Mouse (Mus musculus) megakaryocyte, embryonic 14.5 days (primary cell): Measurements from ENCODE around the gene B3galt5. TPM values are rescaled to one million over a fixed set of nuclear protein-coding genes. Genes with fewer than 3 reads are reported as not detected.

ENCODE experiments used
- H3K27me3 ChIP-seq: replicated peaks from 2 replicates; pipeline ENCODE3; 2012; ENCODE audit warnings: inconsistent platforms
- H3K36me3 ChIP-seq: replicated peaks from 2 replicates; pipeline ENCODE3; 2012; ENCODE audit warnings: low read length, inconsistent platforms, mixed read lengths
- H3K4me1 ChIP-seq: 2 replicates; pipeline ENCODE4 v1.6.1; 2012; ENCODE audit warnings: inconsistent platforms
- H3K4me3 ChIP-seq: replicated peaks from 2 replicates; pipeline ENCODE3; 2012; ENCODE audit warnings: moderate library complexity, mild to moderate bottlenecking, inconsistent platforms
- H3K9me3 ChIP-seq: 2 replicates; pipeline ENCODE4 v1.6.1; 2012; ENCODE audit warnings: inconsistent platforms
- FLI1 ChIP-seq: IDR thresholded peaks from 2 replicates; pipeline ENCODE4 v1.6.1; 2012; ENCODE audit warnings: low read length, inconsistent platforms, mixed read lengths
- GATA1 ChIP-seq: IDR thresholded peaks from 3 replicates; pipeline ENCODE4 v1.6.1; 2012; ENCODE audit warnings: mixed read lengths, low read length, inconsistent platforms, borderline replicate concordance
- polyA plus RNA-seq: library from polyadenylated mRNA; stranded (reverse); fragments of >175 nt; gene quantifications from 2 replicates; pipeline ENCODE4 v1.2.3, GENCODE M21; 2012; ENCODE audit warnings: low replicate concordance; ENCODE audit not compliant: insufficient read depth

B3galt5 gene
- polyA plus RNA-seq, 1 experiment = not detected

DNA sequence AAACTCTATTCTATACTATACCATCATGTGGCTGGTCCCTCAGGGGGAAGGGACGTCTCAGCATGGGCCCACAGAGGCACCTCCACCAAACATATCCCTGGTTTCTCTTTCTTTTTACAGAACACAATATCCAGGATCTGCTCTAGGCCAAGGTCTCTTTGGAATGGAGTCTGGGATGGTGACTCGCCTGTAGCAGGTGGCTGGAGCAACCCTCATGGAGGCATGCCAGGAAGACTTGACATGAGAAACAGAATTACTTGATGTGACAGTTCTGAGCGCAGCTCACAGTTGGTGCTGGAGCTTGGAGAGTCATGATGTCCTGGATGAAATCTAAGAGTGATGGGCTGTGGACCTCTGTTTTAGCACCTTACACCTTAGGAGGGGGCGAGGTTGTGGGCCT, 104.0 kb downstream of the B3galt5 start:
- Histone ChIP-seq H3K4me1 (peaks cover 4% of the 10 kb centered on the region; the same call in 1 of the 2 replicates), H3K27me3 (peaks cover 17% of the 10 kb centered on the region), H3K4me3 (no peak overlapping the region), H3K36me3 (no peaks in the 10 kb centered on the region), H3K9me3 (0 out of 2 replicates have a peak, but pooled peaks cover 4% of the 10 kb centered on the region)
- TF ChIP-seq GATA1 = no peak
- no peak for TF ChIP-seq FLI1

DNA sequence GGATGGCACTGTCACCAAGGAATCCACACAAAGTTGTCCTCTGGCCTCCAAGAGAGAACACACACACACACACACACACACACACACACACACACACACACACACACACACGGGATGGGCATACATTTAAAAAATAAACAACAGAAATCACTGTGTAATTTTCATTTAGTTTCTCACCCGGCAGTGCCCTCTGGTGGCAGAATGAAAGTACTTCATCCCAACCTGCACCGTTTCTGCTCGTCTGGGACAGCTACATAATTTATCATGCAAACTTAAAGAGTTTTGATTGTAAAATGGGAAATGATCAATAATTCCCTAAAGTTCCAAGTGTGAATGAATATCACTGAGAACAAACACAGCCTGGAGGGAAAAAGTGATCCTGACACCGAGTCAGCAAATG, 105.7 kb downstream of the B3galt5 start:
- H3K9me3 ChIP-seq = 0 out of 2 replicates have a peak, but pooled peaks cover 4% of the 10 kb centered on the region
- H3K27me3 ChIP-seq = peaks cover 14% of the 10 kb centered on the region
- no peak overlapping the region for H3K4me3 ChIP-seq
- peaks cover 11% of the 10 kb centered on the region for H3K4me1 ChIP-seq
- TF ChIP-seq GATA1 (no peak), FLI1 (no peak)
- H3K36me3 ChIP-seq = no peaks in the 10 kb centered on the region

DNA sequence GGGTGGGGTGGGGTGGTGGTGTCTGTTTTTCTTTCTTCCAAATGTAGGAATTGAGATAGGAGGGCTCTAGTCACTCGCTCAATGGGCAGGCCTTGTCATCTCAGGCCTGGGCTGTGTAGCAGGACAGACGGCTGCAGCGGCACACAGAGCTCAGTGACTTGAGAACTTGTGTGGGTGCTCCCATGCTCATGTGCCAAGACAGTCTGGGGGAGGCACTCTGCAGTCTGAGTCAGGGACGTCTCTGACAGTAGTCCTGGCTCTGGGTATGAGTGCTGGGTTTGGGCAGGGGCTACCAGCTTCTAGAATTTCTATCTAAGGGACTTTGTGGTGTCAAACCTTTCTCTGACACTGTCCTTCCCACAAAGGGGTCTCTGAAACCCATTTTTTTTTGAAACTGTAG, 106.3 kb downstream of the B3galt5 start:
- Histone ChIP-seq H3K4me1 (peaks cover 11% of the 10 kb centered on the region), H3K9me3 (0 out of 2 replicates have a peak, but pooled peaks cover 4% of the 10 kb centered on the region), H3K4me3 (no peak overlapping the region), H3K27me3 (peaks cover 14% of the 10 kb centered on the region), H3K36me3 (no peaks in the 10 kb centered on the region)
- no peak for TF ChIP-seq FLI1
- no peak for TF ChIP-seq GATA1

DNA sequence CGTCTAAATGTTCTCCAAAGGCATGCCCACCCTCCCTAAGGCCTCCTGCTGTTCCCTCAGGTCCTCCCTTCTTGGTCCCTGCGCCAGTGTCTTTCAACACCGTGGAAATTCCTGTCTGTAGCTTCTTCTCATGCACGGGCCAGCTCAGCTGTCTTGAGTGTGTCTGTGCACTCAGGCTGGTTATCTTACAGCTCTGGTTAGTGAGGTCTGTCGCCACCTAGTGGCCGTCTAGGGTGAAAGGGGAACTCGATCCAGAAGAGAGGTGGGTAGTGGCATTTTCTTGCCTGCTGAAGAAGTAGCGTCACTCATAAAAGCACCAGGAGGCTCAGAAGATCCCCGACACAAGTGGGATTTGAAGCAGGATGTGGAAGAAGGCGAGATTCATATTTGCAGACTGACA, 109.5 kb downstream of the B3galt5 start:
- H3K4me3 ChIP-seq = peak overlapping the region; percentile 23

DNA sequence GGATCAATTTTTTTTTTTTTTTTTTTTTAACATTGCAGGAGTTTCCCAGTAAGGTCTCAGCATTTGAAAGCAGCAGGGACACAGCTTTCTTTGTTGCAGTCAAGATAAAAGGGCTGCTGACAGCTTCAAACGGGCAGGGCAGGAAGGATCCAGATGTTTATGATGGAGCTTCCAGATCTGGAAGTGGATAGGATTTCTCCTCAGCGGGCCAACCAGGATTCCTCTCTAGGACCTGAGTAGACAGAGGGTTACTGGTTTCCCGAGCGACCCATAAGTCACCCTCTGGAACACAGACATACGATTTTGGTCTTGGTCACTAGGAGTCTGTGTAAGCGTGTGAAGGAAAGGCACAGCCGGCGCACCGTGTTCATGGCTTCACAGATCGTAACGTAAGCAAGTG, 112.5 kb downstream of the B3galt5 start:
- H3K9me3 ChIP-seq = peaks cover 11% of the 10 kb centered on the region; the same call in 1 of the 2 replicates
- peaks cover 15% of the 10 kb centered on the region for H3K27me3 ChIP-seq
- H3K4me3 ChIP-seq = no peak overlapping the region
- no peaks in the 10 kb centered on the region for H3K36me3 ChIP-seq
- H3K4me1 ChIP-seq = peaks cover 6% of the 10 kb centered on the region
- no peak for TF ChIP-seq FLI1
- no peak for TF ChIP-seq GATA1

More for the DNA sequence above, 109.5 kb downstream of the B3galt5 start:
- H3K9me3 ChIP-seq = peaks cover 11% of the 10 kb centered on the region; the same call in 1 of the 2 replicates
- no peaks in the 10 kb centered on the region for H3K36me3 ChIP-seq
- peaks cover 17% of the 10 kb centered on the region for H3K27me3 ChIP-seq
- no peak for TF ChIP-seq FLI1
- no peak for TF ChIP-seq GATA1
- peaks cover 6% of the 10 kb centered on the region for H3K4me1 ChIP-seq

DNA sequence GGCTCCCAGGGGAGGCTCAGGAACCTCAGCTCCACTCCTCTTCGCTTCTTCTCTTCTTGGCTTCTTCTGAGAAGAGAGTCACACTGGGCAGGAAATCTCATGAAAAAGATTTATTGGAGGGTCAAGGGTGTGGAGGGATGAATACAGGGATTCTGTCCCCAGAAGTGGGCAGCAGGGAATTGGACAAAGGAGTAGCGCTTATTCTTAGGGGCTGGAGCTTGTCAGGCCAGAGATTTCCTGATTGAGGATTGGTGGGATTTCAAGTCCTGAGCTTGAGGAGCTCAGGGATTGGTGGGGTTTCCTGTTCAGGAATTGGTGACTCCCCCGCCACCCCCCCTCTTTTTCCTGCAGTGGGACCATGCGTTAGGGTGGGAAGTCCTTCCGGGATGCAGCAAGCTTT, 113.2 kb downstream of the B3galt5 start:
- TF ChIP-seq GATA1 = no peak
- no peak for TF ChIP-seq FLI1
- Histone ChIP-seq H3K9me3 (peaks cover 11% of the 10 kb centered on the region; the same call in 1 of the 2 replicates), H3K4me3 (no peak overlapping the region), H3K27me3 (peaks cover 14% of the 10 kb centered on the region), H3K4me1 (peaks cover 6% of the 10 kb centered on the region), H3K36me3 (no peaks in the 10 kb centered on the region)

DNA sequence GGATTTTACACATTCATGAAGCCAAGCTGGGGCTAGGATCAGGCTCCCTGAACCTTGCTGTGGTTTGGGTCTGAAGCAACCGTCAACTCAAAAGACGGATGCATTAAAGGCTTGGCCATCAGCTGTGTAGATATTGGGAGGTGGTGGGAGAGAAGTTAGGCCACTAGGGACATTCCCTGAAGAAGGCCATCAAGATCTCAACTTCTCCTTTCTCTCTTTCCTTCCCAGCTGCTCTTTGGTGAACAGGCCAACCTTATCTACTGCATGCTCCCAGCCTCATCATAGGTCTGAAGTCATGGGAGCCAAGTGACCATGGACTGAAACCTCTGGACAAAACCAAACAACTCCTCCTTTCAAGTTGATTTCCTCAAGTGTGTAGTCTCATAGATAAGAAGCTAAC, 115.9 kb downstream of the B3galt5 start:
- no peaks in the 10 kb centered on the region for H3K36me3 ChIP-seq
- peaks cover 21% of the 10 kb centered on the region for H3K27me3 ChIP-seq
- TF ChIP-seq GATA1 = no peak
- no peak for TF ChIP-seq FLI1
- H3K9me3 ChIP-seq = peaks cover 11% of the 10 kb centered on the region; the same call in 1 of the 2 replicates
- H3K4me1 ChIP-seq = no peaks in the 10 kb centered on the region
- no peak overlapping the region for H3K4me3 ChIP-seq

DNA sequence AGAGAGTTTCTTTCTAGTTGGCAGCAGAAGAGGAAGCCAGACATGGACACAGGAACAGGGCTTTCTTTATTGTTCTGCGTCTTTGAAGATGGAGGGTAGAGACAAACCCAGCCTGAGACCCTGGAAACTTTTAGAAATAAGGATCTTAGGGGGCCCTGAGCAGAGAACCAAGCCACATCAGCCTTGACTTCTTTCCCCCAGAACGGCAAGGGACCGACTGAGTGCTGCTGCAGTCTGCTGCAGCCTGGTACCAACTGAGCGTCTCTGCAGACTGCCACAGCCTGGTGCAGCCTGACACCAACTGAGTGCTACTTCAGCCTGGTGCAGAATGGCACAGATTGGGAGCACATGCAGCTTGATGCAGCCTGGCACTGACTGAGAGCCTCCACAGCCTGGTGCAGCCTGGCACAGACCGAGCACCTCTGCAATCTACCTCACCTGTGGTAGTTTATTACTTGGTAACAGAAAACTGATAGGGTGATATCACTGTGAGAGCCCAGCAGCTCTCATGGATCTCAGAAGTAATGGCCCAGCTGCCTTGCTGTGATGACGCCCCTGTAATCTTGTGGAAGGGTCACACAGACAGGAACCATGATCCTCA, 117.8 kb downstream of the B3galt5 start:
- Histone ChIP-seq H3K9me3 (peaks cover 11% of the 10 kb centered on the region; the same call in 1 of the 2 replicates), H3K4me3 (no peak overlapping the region), H3K27me3 (peaks cover 14% of the 10 kb centered on the region), H3K4me1 (peaks cover 4% of the 10 kb centered on the region; the same call in 1 of the 2 replicates), H3K36me3 (no peaks in the 10 kb centered on the region)
- TF ChIP-seq FLI1 = no peak
- TF ChIP-seq GATA1 = no peak

DNA sequence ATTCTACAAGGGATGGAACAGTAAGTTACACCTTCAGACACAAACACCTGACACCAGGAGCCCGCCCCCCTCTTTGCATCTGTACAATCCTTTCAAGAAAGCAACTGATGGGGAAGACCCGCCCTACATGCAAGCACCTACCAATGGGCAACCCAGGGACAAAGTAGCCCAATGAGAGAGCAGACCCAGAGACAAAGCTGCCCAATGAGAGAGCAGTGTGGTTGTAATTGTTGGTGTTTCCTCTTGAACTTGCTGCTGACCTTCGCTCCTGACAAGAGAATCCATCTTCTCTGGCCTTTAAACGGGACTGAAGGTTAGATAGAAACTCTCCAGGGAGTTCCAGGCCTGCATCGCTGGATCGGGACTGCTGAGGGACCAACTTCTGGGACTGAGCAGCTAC, 118.4 kb downstream of the B3galt5 start:
- TF ChIP-seq FLI1 (no peak), GATA1 (no peak)
- H3K4me1 ChIP-seq = peaks cover 4% of the 10 kb centered on the region; the same call in 1 of the 2 replicates
- no peaks in the 10 kb centered on the region for H3K36me3 ChIP-seq
- no peak overlapping the region for H3K4me3 ChIP-seq
- peaks cover 8% of the 10 kb centered on the region; the same call in 1 of the 2 replicates for H3K9me3 ChIP-seq
- H3K27me3 ChIP-seq = peaks cover 12% of the 10 kb centered on the region

DNA sequence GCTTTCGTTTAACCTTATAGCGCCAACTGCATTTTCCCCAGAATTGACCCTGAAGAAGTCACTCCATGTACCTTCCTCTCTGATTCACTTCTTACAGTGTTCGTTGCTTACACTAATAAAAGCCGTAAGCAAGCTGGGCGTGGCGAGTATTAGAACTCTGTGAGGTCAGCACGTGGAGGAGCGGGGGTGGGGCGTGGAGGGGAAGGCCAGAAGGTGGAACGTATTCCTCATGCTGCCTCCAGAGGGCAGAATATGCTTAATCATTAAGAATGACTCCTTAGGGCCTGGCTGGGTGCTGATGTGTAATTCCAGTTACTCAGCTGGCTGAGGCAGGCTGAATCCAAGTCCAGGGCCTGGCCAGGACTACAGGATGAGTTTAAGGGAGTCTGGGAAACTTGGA, 122.3 kb downstream of the B3galt5 start:
- peaks cover 22% of the 10 kb centered on the region for H3K27me3 ChIP-seq
- peak overlapping the region; percentile 81 for H3K4me3 ChIP-seq
- H3K4me1 ChIP-seq = peaks cover 4% of the 10 kb centered on the region; the same call in 1 of the 2 replicates
- no peaks in the 10 kb centered on the region for H3K9me3 ChIP-seq
- TF ChIP-seq FLI1 = no peak
- H3K36me3 ChIP-seq = no peaks in the 10 kb centered on the region
